Mouse (Mus musculus) bone marrow, adult 2 months (tissue): ENCODE measurements around the gene Ppp1r3g. TPM values are rescaled to one million over a fixed set of nuclear protein-coding genes. Genes with fewer than 3 reads are reported as not detected.

ENCODE experiments used
- H3K27ac ChIP-seq: fragments of 200-500 bp; 2 replicates; pipeline ENCODE4 v1.5.1; 2012; ENCODE audit warnings: low read depth, mild to moderate bottlenecking, control low read depth, inconsistent platforms, low read length; ENCODE audit not compliant: control insufficient read depth, poor library complexity, insufficient read depth
- H3K4me1 ChIP-seq: fragments of 200-500 bp; 2 replicates; pipeline ENCODE4 v1.6.1; 2011; ENCODE audit warnings: low read length; ENCODE audit not compliant: control insufficient read depth, insufficient read depth
- H3K4me3 ChIP-seq: fragments of 200-500 bp; replicated peaks from 2 replicates; pipeline ENCODE3; 2011; ENCODE audit warnings: mild to moderate bottlenecking, low read depth, low read length, control low read depth; ENCODE audit not compliant: control insufficient read depth
- CTCF ChIP-seq: fragments of 200-500 bp; IDR thresholded peaks from 2 replicates; pipeline ENCODE4 v1.5.1; 2011; ENCODE audit warnings: low read length, control low read depth; ENCODE audit not compliant: control insufficient read depth, insufficient read depth
- POLR2A ChIP-seq: fragments of 200-500 bp; IDR thresholded peaks from 2 replicates; pipeline ENCODE4 v1.6.1; 2011; ENCODE audit warnings: low read depth, mild to moderate bottlenecking, control low read depth, low read length, borderline replicate concordance; ENCODE audit not compliant: control insufficient read depth
- WGBS: fragments of 180-500 bp; shearing (Covaris S2); methylation state at CpG from one replicate; pipeline ENCODE4 v1.1.7; 2018; 5-methylcytosine and 5-hydroxymethylcytosine counted together
- polyA plus RNA-seq: library from polyadenylated mRNA; stranded (reverse); fragments of >200 nt; gene quantifications from 2 replicates; pipeline ENCODE4 v1.2.4, GENCODE M21; 2011; ENCODE audit warnings: low replicate concordance; ENCODE audit not compliant: missing spikeins, insufficient read depth, insufficient read length

Ppp1r3g gene
- not detected in 2 replicates for polyA plus RNA-seq

- H3K4me1 ChIP-seq: no peaks in the 10 kb centered on the region
- TF ChIP-seq POLR2A (no peak), CTCF (no peak)
- H3K27ac ChIP-seq: no peak within 1 kb of the TSS
- WGBS: 97% methylated on average over 1 of the region's 1 CpGs
- H3K4me3 ChIP-seq: no peak within 1 kb of the TSS
Observed at GRCm38 (mm10) chr13:35958539-35958938, at the start of gene Ppp1r3g. Ppp1r3g (plus strand) TSS chr13:35958839.

GRCm38 (mm10) chr13:35911476-35911875 is 47.2 kb upstream of the Ppp1r3g start:
- 87% methylated on average over 1 of the region's 1 CpGs for WGBS
- Histone ChIP-seq H3K4me3 (no peak overlapping the region), H3K27ac (no peak overlapping the region), H3K4me1 (no peaks in the 10 kb centered on the region)
- no peak for TF ChIP-seq CTCF
- no peak for TF ChIP-seq POLR2A

- H3K4me3 ChIP-seq: no peak overlapping the region
- 73% methylated on average over 2 of the region's 2 CpGs for WGBS
- TF ChIP-seq POLR2A (no peak), CTCF (no peak)
- H3K4me1 ChIP-seq: no peaks in the 10 kb centered on the region
- H3K27ac ChIP-seq: no peak overlapping the region
Observed at GRCm38 (mm10) chr13:35937991-35938390, 20.6 kb upstream of the Ppp1r3g start.

GRCm38 (mm10) chr13:35939871-35940665 is 18.6 kb upstream of the Ppp1r3g start:
- Histone ChIP-seq H3K4me3 (no peak overlapping the region), H3K4me1 (no peaks in the 10 kb centered on the region), H3K27ac (no peak overlapping the region)
- 66% methylated on average over 18 of the region's 18 CpGs for WGBS
- no peak for TF ChIP-seq POLR2A
- no peak for TF ChIP-seq CTCF

- 16% methylated on average over 5 of the region's 5 CpGs for WGBS
- H3K4me3 ChIP-seq: no peak overlapping the region
- no peak overlapping the region for H3K27ac ChIP-seq
- no peak for TF ChIP-seq CTCF
- no peak for TF ChIP-seq POLR2A
- H3K4me1 ChIP-seq: no peaks in the 10 kb centered on the region
Observed at GRCm38 (mm10) chr13:35940934-35941333, 17.7 kb upstream of the Ppp1r3g start.

GRCm38 (mm10) chr13:35946659-35947353 is 11.8 kb upstream of the Ppp1r3g start:
- Histone ChIP-seq H3K4me3 (no peak overlapping the region), H3K27ac (no peak overlapping the region), H3K4me1 (no peaks in the 10 kb centered on the region)
- TF ChIP-seq CTCF: no peak
- no peak for TF ChIP-seq POLR2A
- whole genome bisulfite sequencing: 68% methylated on average over 20 of the region's 20 CpGs

GRCm38 (mm10) chr13:35947354-35948000 is 11.2 kb upstream of the Ppp1r3g start:
- H3K4me3 ChIP-seq: no peak overlapping the region
- TF ChIP-seq POLR2A (no peak), CTCF (peak; percentile 74)
- H3K27ac ChIP-seq: no peak overlapping the region
- H3K4me1 ChIP-seq: no peaks in the 10 kb centered on the region
- WGBS: 24% methylated on average over 14 of the region's 14 CpGs

- 47% methylated on average over 17 of the region's 17 CpGs for WGBS
- no peak for TF ChIP-seq CTCF
- no peak for TF ChIP-seq POLR2A
- Histone ChIP-seq H3K4me1 (no peaks in the 10 kb centered on the region), H3K27ac (no peak overlapping the region), H3K4me3 (no peak overlapping the region)
Observed at GRCm38 (mm10) chr13:35949814-35950455, 8.7 kb upstream of the Ppp1r3g start.
